Mouse (Mus musculus) T-helper 2 cell (primary cell): Measurements from ENCODE around the gene Hist1h4k.

ENCODE experiments used
- in situ Hi-C: fragments of 300-600 bp; cut with MboI, MseI; formaldehyde crosslinking; loops from one replicate; pipeline ENCODE4 v1.15.1; 2025; ENCODE audit warnings: high pct_unique_total_duplicates

Hist1h4k gene

GRCm38 (mm10) chr13:21721107-21721756, 29.1 kb downstream of the Hist1h4k start:
- in situ Hi-C loops = loop anchor here (25.0 kb wide), 2 partner anchors 484 to 1716 kb away; no protein-coding TSS in a partner anchor

GRCm38 (mm10) chr13:21718381-21719080, 31.8 kb downstream of the Hist1h4k start:
- in situ Hi-C loops = loop anchor here (5.0 to 25.0 kb wide), 5 partner anchors 319 to 1964 kb away; partner anchors contain the start of genes Hist1h2ac, Hist1h2ad, Hist1h2ae and Hist1h2ah

- in situ Hi-C loops = loop anchor here (5.0 to 25.0 kb wide), 5 partner anchors 320 to 1965 kb away; partner anchors contain the start of genes Hist1h2ac, Hist1h2ad, Hist1h2ae and Hist1h2ah
Observed at GRCm38 (mm10) chr13:21717397-21718357, 32.6 kb downstream of the Hist1h4k start, which contains the start of gene Hist1h3h. Hist1h3h (plus strand) TSS chr13:21717659.

GRCm38 (mm10) chr13:21716540-21717391, 33.5 kb downstream of the Hist1h4k start:
- in situ Hi-C loops = loop anchor here (5.0 to 25.0 kb wide), 5 partner anchors 321 to 1966 kb away; partner anchors contain the start of genes Hist1h2ac, Hist1h2ad, Hist1h2ae and Hist1h2ah

- in situ Hi-C loops = loop anchor here (5.0 to 25.0 kb wide), 5 partner anchors 321 to 1966 kb away; partner anchors contain the start of genes Hist1h2ac, Hist1h2ad, Hist1h2ae and Hist1h2ah
Observed at GRCm38 (mm10) chr13:21715864-21716539, 34.3 kb downstream of the Hist1h4k start, which contains the start of the genes Hist1h2bl and Hist1h2ai. Hist1h2bl (minus strand) TSS chr13:21716143. Hist1h2ai (plus strand) TSS chr13:21716422.

GRCm38 (mm10) chr13:21715131-21715863, 35.0 kb downstream of the Hist1h4k start:
- in situ Hi-C loops = loop anchor here (5.0 to 25.0 kb wide), 5 partner anchors 322 to 1967 kb away; partner anchors contain the start of genes Hist1h2ac, Hist1h2ad, Hist1h2ae and Hist1h2ah

- in situ Hi-C loops = loop anchor here (5.0 to 25.0 kb wide), 5 partner anchors 323 to 1968 kb away; partner anchors contain the start of genes Hist1h2ac, Hist1h2ad, Hist1h2ae and Hist1h2ah
Observed at GRCm38 (mm10) chr13:21714725-21715124, 35.6 kb downstream of the Hist1h4k start.

- in situ Hi-C loops = loop anchor here (10.0 to 25.0 kb wide), 3 partner anchors 474 to 1863 kb away; partner anchors contain the start of genes Hist1h2ad, Hist1h2ae, Hist1h2bf and Hist1h2bg
Observed at GRCm38 (mm10) chr13:21711698-21712097, 38.6 kb downstream of the Hist1h4k start.

GRCm38 (mm10) chr13:21710821-21711525, 39.3 kb downstream of the Hist1h4k start:
- in situ Hi-C loops = loop anchor here (10.0 to 25.0 kb wide), 3 partner anchors 474 to 1864 kb away; partner anchors contain the start of genes Hist1h2ad, Hist1h2ae, Hist1h2bf and Hist1h2bg

GRCm38 (mm10) chr13:21710031-21710711, 40.1 kb downstream of the Hist1h4k start:
- in situ Hi-C loops = loop anchor here (10.0 to 25.0 kb wide), 3 partner anchors 473 to 1865 kb away; partner anchors contain the start of genes Hist1h2ad, Hist1h2ae, Hist1h2bf and Hist1h2bg

GRCm38 (mm10) chr13:21706669-21707068, 43.6 kb downstream of the Hist1h4k start:
- in situ Hi-C loops = loop anchor here (10.0 to 25.0 kb wide), 4 partner anchors 182 to 1731 kb away; partner anchors contain the start of gene Trim27
